Mouse (Mus musculus): ENCODE data around the gene Gdf9. TPM values are rescaled to one million over a fixed set of nuclear protein-coding genes. Genes with fewer than 3 reads are reported as not detected.
A peak's percentile ranks its signal among the peaks of the same experiment; 100 is the strongest.

Gdf9 gene
- polyA plus RNA-seq, 1 experiment = 3.7 TPM

- Histone ChIP-seq H3K36me3 (ENCODE audit: control insufficient read depth, insufficient read depth) (no peaks in the 10 kb centered on the region), H3K79me2 (ENCODE audit: control insufficient read depth, insufficient read depth) (no peaks in the 10 kb centered on the region), H3K4me3 (no peak overlapping the region), H3K27me3 (ENCODE audit: control insufficient read depth, insufficient read depth, insufficient read length) (no peaks in the 10 kb centered on the region), H3K4me2 (ENCODE audit: low read depth) (no peak overlapping the region), H3ac (ENCODE audit: control insufficient read depth, insufficient read length) (no peak overlapping the region)
- no peak for TF ChIP-seq TCF12 (IDR thresholded peaks at IDR 0.05; ENCODE audit: insufficient read depth, poor library complexity, severe bottlenecking)
- no peak for TF ChIP-seq TCF3 (IDR thresholded peaks at IDR 0.05; ENCODE audit: insufficient read length, low read depth)
- no peak for TF ChIP-seq SRF (IDR thresholded peaks at IDR 0.05; ENCODE audit: control insufficient read depth, insufficient read length, low read depth)
Observed at GRCm38 (mm10) chr11:53461727-53462126, 30.9 kb downstream of the Gdf9 start.

DNA sequence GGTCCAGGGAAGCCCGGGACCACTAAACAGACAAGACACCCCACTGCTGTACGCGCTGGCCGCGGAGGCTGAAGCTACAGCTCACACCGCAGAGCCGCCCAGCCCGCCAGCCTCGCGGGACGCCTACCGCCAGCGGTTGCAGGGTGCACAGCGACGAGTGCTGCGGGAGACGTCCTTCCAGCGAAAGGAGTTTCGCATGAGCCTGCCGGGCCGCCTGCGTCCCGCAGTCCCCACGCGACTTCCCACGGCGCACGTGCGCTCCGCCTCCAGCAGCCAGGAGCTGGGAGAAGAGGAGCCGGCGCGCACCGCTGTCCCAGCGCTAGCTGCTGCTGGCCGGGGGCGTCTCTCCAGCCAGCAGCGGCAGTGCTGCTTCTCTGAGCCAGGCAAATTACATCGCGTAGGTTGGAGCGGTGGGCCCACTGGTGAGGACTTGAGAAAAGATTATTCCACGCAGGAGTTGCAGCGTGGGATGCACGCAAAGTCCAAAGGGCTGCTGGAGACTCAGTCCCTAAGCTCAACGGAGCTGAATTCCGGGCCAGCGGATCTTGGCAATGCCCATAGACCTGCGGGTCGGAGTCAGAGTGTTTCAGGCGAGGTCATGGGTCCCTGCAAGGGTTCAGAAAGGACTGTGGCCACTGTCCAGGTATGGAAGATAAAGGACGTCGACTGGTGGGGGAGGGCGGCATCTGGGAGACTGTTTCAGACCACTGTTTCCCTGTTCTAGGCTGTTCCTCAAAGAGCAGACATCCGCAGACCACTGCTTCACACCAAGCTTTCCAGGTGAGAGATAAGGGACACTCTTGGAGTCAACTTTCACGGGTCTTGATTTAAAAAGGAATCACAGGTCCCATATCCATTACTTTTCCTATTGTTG is 33.0 kb downstream of the Gdf9 start:
- no peak for TF ChIP-seq SRF (IDR thresholded peaks at IDR 0.05; ENCODE audit: control insufficient read depth, insufficient read length, low read depth)
- TF ChIP-seq CEBPB (IDR thresholded peaks at IDR 0.05; ENCODE audit: insufficient read depth, poor library complexity, severe bottlenecking) = no peak
- TF ChIP-seq REST (IDR thresholded peaks at IDR 0.05; ENCODE audit: insufficient read depth, insufficient read length) = no peak
- no peak for TF ChIP-seq E2F4 (IDR thresholded peaks at IDR 0.05; ENCODE audit: insufficient read depth)
- TF ChIP-seq TCF3 (IDR thresholded peaks at IDR 0.05; ENCODE audit: insufficient read length, low read depth) = no peak
- TF ChIP-seq USF1 (IDR thresholded peaks at IDR 0.05; ENCODE audit: low read depth) = no peak
- TF ChIP-seq MYOG (IDR thresholded peaks at IDR 0.05; ENCODE audit: control insufficient read depth in 1 of 3, insufficient read depth in 1 of 3, insufficient read length in 2 of 3, low read depth in 2 of 3) = no peak
- TF ChIP-seq TCF12 (IDR thresholded peaks at IDR 0.05; ENCODE audit: insufficient read depth, poor library complexity, severe bottlenecking) = no peak
- TF ChIP-seq MYOD1 (IDR thresholded peaks at IDR 0.05; ENCODE audit: control insufficient read depth in 1 of 3, insufficient read length in 2 of 3, low read depth in 2 of 3) = no peak
- no peak for TF ChIP-seq POLR2A (IDR thresholded peaks at IDR 0.05; ENCODE audit: insufficient read length, low read depth)
- H3K27me3 ChIP-seq (ENCODE audit: control insufficient read depth, insufficient read depth, insufficient read length) = no peaks in the 10 kb centered on the region
- no peak overlapping the region for H3K4me3 ChIP-seq

GRCm38 (mm10) chr11:53466231-53466971 is 35.6 kb downstream of the Gdf9 start:
- Histone ChIP-seq H3K4me2 (ENCODE audit: low read depth) (no peak overlapping the region), H3K27me3 (ENCODE audit: control insufficient read depth, insufficient read depth, insufficient read length) (no peaks in the 10 kb centered on the region), H3ac (ENCODE audit: control insufficient read depth, insufficient read length) (no peak overlapping the region), H3K36me3 (ENCODE audit: control insufficient read depth, insufficient read depth) (no peaks in the 10 kb centered on the region), H3K79me2 (ENCODE audit: control insufficient read depth, insufficient read depth) (no peaks in the 10 kb centered on the region), H3K4me3 (no peak overlapping the region)
- TF ChIP-seq MYOD1 (IDR thresholded peaks at IDR 0.05; ENCODE audit: control insufficient read depth in 1 of 3, insufficient read length in 2 of 3, low read depth in 2 of 3) = no peak
- no peak for TF ChIP-seq CEBPB (IDR thresholded peaks at IDR 0.05; ENCODE audit: insufficient read depth, poor library complexity, severe bottlenecking)
- TF ChIP-seq TCF3 (IDR thresholded peaks at IDR 0.05; ENCODE audit: insufficient read length, low read depth) = no peak
- TF ChIP-seq POLR2AphosphoS2 (IDR thresholded peaks at IDR 0.05; ENCODE audit: insufficient read length, low read depth) = no peak
- no peak for TF ChIP-seq POLR2A (IDR thresholded peaks at IDR 0.05; ENCODE audit: insufficient read length, low read depth)
- TF ChIP-seq REST (IDR thresholded peaks at IDR 0.05; ENCODE audit: insufficient read depth, insufficient read length) = no peak
- TF ChIP-seq E2F4 (IDR thresholded peaks at IDR 0.05; ENCODE audit: insufficient read depth) = no peak
- no peak for TF ChIP-seq USF1 (IDR thresholded peaks at IDR 0.05; ENCODE audit: low read depth)
- no peak for TF ChIP-seq SRF (IDR thresholded peaks at IDR 0.05; ENCODE audit: control insufficient read depth, insufficient read length, low read depth)
- no peak for TF ChIP-seq TCF12 (IDR thresholded peaks at IDR 0.05; ENCODE audit: insufficient read depth, poor library complexity, severe bottlenecking)
- TF ChIP-seq MYOG (IDR thresholded peaks at IDR 0.05; ENCODE audit: control insufficient read depth in 1 of 3, insufficient read depth in 1 of 3, insufficient read length in 2 of 3, low read depth in 2 of 3) = no peak
- TF ChIP-seq MAX (IDR thresholded peaks at IDR 0.05; ENCODE audit: low read depth) = no peak

More for the DNA sequence above, 33.0 kb downstream of the Gdf9 start:
- Histone ChIP-seq H3K36me3 (ENCODE audit: control insufficient read depth, insufficient read depth) (no peaks in the 10 kb centered on the region), H3K4me2 (ENCODE audit: low read depth) (no peak overlapping the region), H3K79me2 (ENCODE audit: control insufficient read depth, insufficient read depth) (no peaks in the 10 kb centered on the region), H3ac (ENCODE audit: control insufficient read depth, insufficient read length) (no peak overlapping the region)

DNA sequence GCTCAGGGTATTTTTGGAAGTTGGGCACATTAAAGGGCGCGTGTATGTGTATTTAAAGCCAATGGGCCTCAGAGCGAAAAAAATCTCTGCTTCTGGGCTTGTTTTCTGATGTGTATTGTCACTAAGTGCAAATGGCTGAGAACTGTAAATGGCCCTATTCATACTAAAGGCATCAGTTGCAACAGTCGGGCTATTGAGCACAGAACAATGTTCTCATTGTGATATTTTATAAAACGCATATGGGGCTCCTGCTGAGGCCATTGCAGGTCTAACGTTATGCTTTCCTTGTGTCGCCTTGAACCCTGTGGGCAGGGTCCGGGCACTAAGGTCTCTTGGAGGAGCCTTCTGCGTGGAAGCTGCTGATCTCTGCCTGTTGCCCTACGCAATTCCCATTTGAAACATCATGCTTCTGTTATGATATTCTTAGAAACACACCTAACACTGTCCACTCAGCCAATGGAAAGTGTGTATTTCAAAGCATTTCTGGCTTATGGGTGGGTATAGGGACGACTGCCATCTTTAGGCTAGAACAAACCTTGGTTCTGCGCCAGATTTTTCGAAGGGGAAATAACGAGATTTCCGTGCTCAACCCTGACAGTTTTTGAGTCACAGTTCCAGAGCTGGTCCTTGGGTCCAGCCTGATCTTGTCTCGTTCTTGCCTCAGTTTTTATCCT is 38.6 kb downstream of the Gdf9 start:
- peaks cover 7% of the 10 kb centered on the region for H3K27me3 ChIP-seq (ENCODE audit: control insufficient read depth, insufficient read depth, insufficient read length)
- TF ChIP-seq E2F4 (IDR thresholded peaks at IDR 0.05; ENCODE audit: insufficient read depth) (no peak), POLR2A (IDR thresholded peaks at IDR 0.05; ENCODE audit: insufficient read length, low read depth) (no peak)
- peak overlapping the region; percentile 66 for H3K4me2 ChIP-seq (ENCODE audit: low read depth)
- no peaks in the 10 kb centered on the region for H3K36me3 ChIP-seq (ENCODE audit: control insufficient read depth, insufficient read depth)
- no peak overlapping the region for H3K4me3 ChIP-seq
- H3K79me2 ChIP-seq (ENCODE audit: control insufficient read depth, insufficient read depth) = no peaks in the 10 kb centered on the region
- H3ac ChIP-seq (ENCODE audit: control insufficient read depth, insufficient read length) = no peak overlapping the region
